Mouse (Mus musculus): ENCODE results near the gene Olfr1367. TPM values are rescaled to one million over a fixed set of nuclear protein-coding genes. Genes with fewer than 3 reads are reported as not detected.
A peak's percentile ranks its signal among the peaks of the same experiment; 100 is the strongest.
"Not testable (repeated sequence)": the region's sequence is repeated elsewhere in the genome, so short reads cannot be mapped to it uniquely, and the experiment has no call there.

Olfr1367 gene
- polyA plus RNA-seq, 1 experiment from 2014 or later = not detected

DNA sequence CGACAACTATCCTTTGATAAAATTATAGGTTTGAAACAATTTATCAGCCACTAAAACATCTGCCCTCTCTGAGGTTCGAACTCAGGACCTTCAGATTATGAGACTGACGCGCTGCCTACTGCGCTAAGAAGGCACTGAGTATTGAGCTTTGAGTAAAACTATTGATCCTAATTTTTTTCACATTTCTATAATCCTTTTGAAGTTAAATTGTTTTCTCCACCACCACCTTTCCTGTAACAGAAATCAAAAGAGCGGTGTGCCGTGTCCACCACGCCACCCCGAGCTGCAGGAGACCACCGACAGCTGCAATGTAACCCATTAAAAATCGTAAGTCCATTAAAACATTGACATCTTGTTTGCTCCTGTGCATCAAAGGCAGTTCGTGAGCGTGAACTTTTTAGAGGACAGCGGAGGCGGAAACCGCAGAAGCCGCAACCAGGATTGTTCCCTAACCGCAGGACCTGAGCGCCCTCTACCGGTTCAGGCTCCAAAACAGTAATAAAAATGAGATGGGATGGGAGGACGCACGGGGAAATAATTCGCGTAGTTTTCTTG, 20.0 kb upstream of the Olfr1367 start:
- Histone ChIP-seq H3K9me3 (no peaks in the 10 kb centered on the region), H3K9ac (no peak overlapping the region), H3K27me3 (replicated peaks) (no peaks in the 10 kb centered on the region), H3K27ac (no peak overlapping the region), H3K4me3 (replicated peaks) (peak overlapping the region; percentile 35), H3K4me2 (replicated peaks) (peak overlapping the region; percentile 69), H3K36me3 (no peaks in the 10 kb centered on the region), H3K4me1 (replicated peaks) (no peaks in the 10 kb centered on the region)
- peak; percentile 89 for ATAC-seq
- 1% methylated on average over 24 of the region's 24 CpGs for WGBS

DNA sequence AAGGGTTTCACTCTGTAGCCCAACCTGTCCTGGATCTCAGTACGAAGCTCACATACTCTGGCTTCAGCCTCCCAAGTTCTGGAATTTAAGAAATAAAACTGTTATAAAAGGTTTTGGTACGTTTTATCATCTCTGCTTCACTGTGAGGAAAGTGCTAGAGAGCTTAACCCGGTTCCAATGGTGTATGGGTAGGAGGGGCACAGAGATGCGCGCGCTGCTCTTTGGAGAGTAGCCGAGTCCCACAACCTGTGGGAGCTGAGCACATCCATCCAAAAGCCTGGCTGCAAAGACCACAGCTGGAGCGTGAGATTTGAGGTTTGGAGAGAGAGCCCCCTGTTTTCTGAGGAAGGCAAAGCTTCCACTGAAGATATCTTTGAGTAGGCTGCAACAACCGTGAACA, 19.3 kb upstream of the Olfr1367 start:
- peak; percentile 69 for ATAC-seq
- peak overlapping the region; percentile 35 for H3K4me3 ChIP-seq (replicated peaks)
- no peaks in the 10 kb centered on the region for H3K9me3 ChIP-seq
- WGBS = 2% methylated on average over 9 of the region's 9 CpGs
- H3K4me1 ChIP-seq (replicated peaks) = no peaks in the 10 kb centered on the region
- H3K27ac ChIP-seq = no peak overlapping the region
- no peaks in the 10 kb centered on the region for H3K36me3 ChIP-seq
- peak overlapping the region; percentile 33 for H3K9ac ChIP-seq
- H3K27me3 ChIP-seq (replicated peaks) = no peaks in the 10 kb centered on the region
- peak overlapping the region; percentile 69 for H3K4me2 ChIP-seq (replicated peaks)

DNA sequence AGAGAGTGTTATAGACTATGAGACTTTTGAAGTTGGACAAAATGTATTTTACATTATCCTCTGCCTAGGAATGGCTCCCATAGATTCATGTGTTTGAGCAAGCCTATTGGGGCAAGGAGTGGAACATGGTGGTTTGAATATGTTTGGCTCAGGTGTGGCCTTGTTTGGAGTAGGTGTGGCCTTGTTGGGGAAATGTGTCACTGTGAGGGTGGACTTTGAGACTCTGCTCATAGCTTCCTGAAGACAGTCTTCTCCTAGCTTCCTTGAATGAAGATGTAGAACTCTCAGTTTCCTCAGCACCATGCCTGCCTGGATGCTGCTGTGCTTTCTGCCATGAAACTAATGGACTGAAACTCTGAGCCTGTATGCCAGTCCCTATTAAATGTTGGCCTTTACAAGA, 3.9 kb downstream of the Olfr1367 start:
- H3K4me1 ChIP-seq (replicated peaks) = no peaks in the 10 kb centered on the region
- no peak overlapping the region for H3K4me2 ChIP-seq (replicated peaks)
- no peak for ATAC-seq
- H3K36me3 ChIP-seq = no peaks in the 10 kb centered on the region
- no peak overlapping the region for H3K27ac ChIP-seq
- no peak overlapping the region for H3K4me3 ChIP-seq (replicated peaks)
- H3K27me3 ChIP-seq (replicated peaks) = no peaks in the 10 kb centered on the region
- no peak overlapping the region for H3K9ac ChIP-seq
- no peaks in the 10 kb centered on the region for H3K9me3 ChIP-seq

DNA sequence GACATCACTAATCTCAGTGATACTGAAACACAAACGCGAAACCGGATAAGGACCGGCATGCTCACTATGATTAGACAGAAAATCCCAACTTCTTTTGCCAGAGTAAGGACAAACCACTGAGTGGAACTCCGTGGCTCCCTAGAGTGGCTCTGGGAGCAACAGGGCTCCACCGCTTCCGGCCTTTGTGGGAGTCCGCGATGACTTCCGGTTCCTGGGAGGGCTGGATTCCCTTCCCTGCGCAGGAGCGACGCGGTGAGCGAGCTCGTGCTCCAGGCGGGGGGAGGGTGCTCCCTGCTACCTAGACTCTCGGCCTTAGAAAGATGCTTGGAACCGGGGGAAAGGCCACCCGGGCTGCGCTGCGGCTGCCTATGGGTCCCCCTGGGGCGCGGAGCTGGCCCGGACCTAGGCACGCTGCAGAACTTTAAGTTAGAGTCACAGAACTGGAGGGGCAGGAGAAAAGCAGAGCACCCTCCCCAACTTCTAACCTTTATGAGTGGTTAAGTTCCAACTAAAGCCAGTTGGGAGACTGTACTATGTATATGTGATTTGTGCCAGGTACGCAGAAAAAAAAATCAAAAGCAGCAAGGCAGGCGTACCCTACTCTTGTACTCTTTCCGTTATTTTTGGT, 16.0 kb downstream of the Olfr1367 start, which contains the start of gene Zscan12:
Gene Zscan12 (plus strand): TSS at position 200 of the 628 bp plus-strand sequence.
- Histone ChIP-seq H3K9me3 (no peaks in the 10 kb centered on the region), H3K4me3 (replicated peaks) (peak within 1 kb of the TSS; percentile 76), H3K4me1 (replicated peaks) (peaks cover 14% of the 10 kb centered on the region; the same call in 1 of the 2 replicates), H3K9ac (peak within 1 kb of the TSS; percentile 93), H3K36me3 (0 out of 2 replicates have a peak, but pooled peaks cover 3% of the 10 kb centered on the region), H3K4me2 (replicated peaks) (peak within 1 kb of the TSS; percentile 57), H3K27ac (peak within 1 kb of the TSS; percentile 61; the same call in 1 of the 2 replicates), H3K27me3 (replicated peaks) (no peaks in the 10 kb centered on the region)
- WGBS = 1% methylated on average over 29 of the region's 29 CpGs
- ATAC-seq = peak; percentile 100

DNA sequence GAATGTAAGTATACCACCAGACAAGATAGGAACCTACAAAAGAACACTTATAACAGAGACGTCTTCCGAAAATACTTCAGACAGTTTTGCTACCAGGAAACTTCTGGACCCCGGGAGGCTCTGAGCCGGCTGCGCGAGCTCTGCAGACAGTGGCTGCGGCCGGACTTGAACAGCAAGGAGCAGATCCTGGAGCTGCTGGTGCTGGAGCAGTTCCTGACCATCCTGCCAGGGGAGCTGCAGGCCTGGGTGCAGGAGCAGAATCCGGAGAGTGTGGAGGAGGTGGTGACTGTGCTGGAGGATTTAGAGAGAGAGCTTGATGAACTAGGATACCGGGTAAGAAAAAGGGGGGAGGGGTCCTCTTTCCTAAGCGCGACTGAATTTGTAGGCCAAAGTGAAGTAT, 17.0 kb downstream of the Olfr1367 start:
- Histone ChIP-seq H3K9ac (peak overlapping the region; percentile 34; the same call in 1 of the 2 replicates), H3K27me3 (replicated peaks) (no peaks in the 10 kb centered on the region), H3K9me3 (no peaks in the 10 kb centered on the region), H3K4me3 (replicated peaks) (peak overlapping the region; percentile 76; the same call in 1 of the 2 replicates), H3K4me1 (replicated peaks) (peaks cover 14% of the 10 kb centered on the region; the same call in 1 of the 2 replicates), H3K36me3 (peaks cover 6% of the 10 kb centered on the region; the same call in 1 of the 2 replicates), H3K27ac (no peak overlapping the region), H3K4me2 (replicated peaks) (peak overlapping the region; percentile 57)
- WGBS = 75% methylated on average over 12 of the region's 12 CpGs
- ATAC-seq = no peak

DNA sequence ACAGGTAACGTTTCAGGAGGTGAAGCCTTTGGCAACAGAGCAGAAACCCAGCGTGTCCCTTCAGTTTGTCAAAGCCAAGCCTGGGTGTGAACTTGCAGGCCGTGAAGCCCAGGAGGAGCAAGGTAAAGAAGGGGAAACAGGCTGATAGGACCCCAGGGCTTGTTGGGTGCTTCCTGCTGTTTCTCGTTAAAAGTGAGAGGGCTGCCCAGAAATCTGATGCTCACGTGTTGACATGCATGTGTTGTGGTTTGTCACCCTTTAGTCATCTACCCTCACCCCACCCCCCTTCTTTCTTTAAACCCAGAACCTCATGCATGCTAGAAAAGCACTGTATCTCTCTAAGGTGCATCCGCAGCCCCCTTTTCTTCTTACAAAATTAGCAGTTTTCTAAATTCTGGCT, 19.9 kb downstream of the Olfr1367 start:
- Histone ChIP-seq H3K4me3 (replicated peaks) (no peak overlapping the region), H3K4me1 (replicated peaks) (peaks cover 14% of the 10 kb centered on the region; the same call in 1 of the 2 replicates), H3K27me3 (replicated peaks) (no peaks in the 10 kb centered on the region), H3K4me2 (replicated peaks) (no peak overlapping the region), H3K27ac (no peak overlapping the region), H3K36me3 (peaks cover 13% of the 10 kb centered on the region; the same call in 1 of the 2 replicates), H3K9me3 (no peaks in the 10 kb centered on the region), H3K9ac (no peak overlapping the region)
- 77% methylated on average over 6 of the region's 6 CpGs for WGBS
- ATAC-seq = no peak

DNA sequence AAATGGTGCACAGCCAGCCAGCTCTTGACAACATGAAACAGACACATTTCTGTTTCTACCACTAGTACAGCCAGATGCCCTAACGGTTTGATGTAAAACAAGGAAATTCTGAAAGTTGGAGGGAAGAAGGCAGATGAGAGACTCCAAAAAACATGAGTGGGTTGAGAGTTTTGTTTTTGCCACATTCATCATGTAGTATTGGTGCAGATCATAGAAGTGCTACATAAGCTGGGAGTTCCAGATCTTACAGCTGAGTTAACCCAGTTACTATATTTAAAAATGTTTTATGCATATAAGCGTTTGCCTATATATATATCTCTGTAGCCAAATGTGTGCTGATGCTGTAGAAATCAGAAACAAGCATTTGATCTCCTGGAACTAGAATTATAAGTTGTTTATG, 26.0 kb downstream of the Olfr1367 start:
- H3K4me2 ChIP-seq (replicated peaks) = no peak overlapping the region
- WGBS = 87% methylated on average over 2 of the region's 2 CpGs
- H3K36me3 ChIP-seq = peaks cover 10% of the 10 kb centered on the region; the same call in 1 of the 2 replicates
- no peak overlapping the region for H3K27ac ChIP-seq
- no peak for ATAC-seq
- H3K4me1 ChIP-seq (replicated peaks) = no peaks in the 10 kb centered on the region
- H3K9me3 ChIP-seq = no peaks in the 10 kb centered on the region
- no peak overlapping the region for H3K9ac ChIP-seq
- no peaks in the 10 kb centered on the region for H3K27me3 ChIP-seq (replicated peaks)
- H3K4me3 ChIP-seq (replicated peaks) = no peak overlapping the region

DNA sequence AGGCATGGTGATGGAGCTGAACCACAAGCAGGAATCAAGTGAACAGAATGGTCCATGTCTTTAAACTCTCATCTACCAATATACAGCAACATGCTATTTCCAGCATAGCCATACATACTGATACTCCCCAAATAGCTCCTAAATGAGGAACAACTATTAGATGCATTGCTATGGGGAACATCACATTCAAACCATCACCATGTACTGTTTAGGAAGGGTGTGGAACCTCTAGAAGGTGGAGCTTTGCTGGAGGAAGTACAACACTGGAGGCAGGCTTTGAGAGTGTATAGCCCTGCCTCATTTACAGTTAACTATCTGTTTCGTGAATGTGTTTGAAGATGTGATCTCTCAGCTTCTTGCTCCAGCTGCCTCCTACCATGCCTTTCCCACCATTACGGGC, 31.1 kb downstream of the Olfr1367 start:
- Histone ChIP-seq H3K27me3 (replicated peaks) (no peaks in the 10 kb centered on the region), H3K9ac (no peak overlapping the region), H3K4me3 (replicated peaks) (no peak overlapping the region), H3K4me1 (replicated peaks) (no peaks in the 10 kb centered on the region), H3K9me3 (no peaks in the 10 kb centered on the region), H3K4me2 (replicated peaks) (no peak overlapping the region), H3K27ac (no peak overlapping the region), H3K36me3 (no peaks in the 10 kb centered on the region)
- no peak for ATAC-seq
- WGBS = 88% methylated on average over 2 of the region's 2 CpGs

DNA sequence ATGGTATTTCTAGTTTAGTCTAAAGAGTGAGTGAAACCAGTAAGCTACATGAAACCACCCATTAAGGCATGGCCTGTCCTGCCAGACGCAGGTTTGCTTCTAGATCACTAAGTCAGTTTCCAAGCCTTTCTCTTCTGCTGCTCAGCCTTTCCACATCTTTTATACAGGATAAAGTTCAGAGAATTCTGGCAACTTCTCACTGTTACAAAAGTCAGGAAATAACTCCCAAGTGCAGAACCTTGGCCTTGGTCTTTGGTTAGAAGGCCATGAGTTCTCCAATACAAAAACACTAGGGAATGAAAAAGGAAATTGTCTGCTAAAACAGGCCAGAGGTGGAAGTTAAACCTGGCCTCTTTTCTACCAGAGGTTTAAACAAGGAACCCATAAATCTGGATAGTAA, 48.5 kb downstream of the Olfr1367 start:
- no peaks in the 10 kb centered on the region for H3K4me1 ChIP-seq (replicated peaks)
- H3K4me3 ChIP-seq (replicated peaks) = no peak overlapping the region
- no peak overlapping the region for H3K9ac ChIP-seq
- no peaks in the 10 kb centered on the region for H3K9me3 ChIP-seq
- H3K36me3 ChIP-seq = peaks cover 36% of the 10 kb centered on the region
- no peak for ATAC-seq
- no peaks in the 10 kb centered on the region for H3K27me3 ChIP-seq (replicated peaks)
- 94% methylated on average over 1 of the region's 1 CpGs for WGBS
- no peak overlapping the region for H3K4me2 ChIP-seq (replicated peaks)
- no peak overlapping the region for H3K27ac ChIP-seq

DNA sequence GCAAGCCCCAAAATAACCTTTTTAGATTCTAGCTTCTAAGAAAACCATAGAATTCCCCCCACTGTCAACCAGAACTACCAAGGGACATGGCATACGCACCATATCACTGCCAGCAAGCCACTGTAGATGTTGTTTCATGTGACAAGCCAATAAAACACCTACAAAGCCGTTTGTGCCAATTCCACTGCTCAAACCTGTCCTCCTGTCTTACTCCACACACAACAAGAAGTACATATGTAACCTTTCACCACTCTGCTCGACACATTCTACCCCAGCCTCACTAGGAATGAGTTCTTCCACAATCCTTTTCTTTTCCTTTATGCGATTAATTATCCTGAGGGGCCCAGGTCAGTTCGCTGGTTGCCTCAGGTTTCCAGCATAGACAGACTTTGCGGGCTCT, 48.9 kb downstream of the Olfr1367 start:
- Histone ChIP-seq H3K36me3 (peaks cover 32% of the 10 kb centered on the region), H3K27ac (no peak overlapping the region), H3K9me3 (no peaks in the 10 kb centered on the region), H3K9ac (no peak overlapping the region), H3K4me2 (replicated peaks) (no peak overlapping the region), H3K27me3 (replicated peaks) (no peaks in the 10 kb centered on the region), H3K4me1 (replicated peaks) (no peaks in the 10 kb centered on the region), H3K4me3 (replicated peaks) (no peak overlapping the region)
- 94% methylated on average over 6 of the region's 6 CpGs for WGBS
- ATAC-seq = no peak

DNA sequence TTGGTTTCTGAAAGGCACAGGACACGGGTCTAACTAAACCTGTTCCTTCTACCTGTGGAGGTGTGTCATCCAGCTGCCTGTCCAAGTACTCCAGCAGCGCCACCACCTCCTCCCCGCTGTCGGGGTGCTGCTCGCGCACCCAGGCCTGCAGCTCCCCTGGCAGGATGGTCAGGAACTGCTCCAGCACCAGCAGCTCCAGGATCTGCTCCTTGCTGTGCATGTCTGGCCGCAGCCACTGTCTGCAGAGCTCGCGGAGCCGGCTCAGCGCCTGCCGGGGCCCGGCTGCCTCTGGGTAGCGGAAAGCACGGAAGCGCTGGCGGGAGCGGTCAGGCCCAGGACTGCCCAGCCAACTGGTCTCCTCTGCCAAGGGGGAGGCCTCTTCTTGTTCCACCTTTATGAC, 49.3 kb downstream of the Olfr1367 start:
- not testable (repeated sequence) for H3K9me3 ChIP-seq; H3K27me3 ChIP-seq (replicated peaks); H3K9ac ChIP-seq; H3K4me2 ChIP-seq (replicated peaks); H3K4me3 ChIP-seq (replicated peaks); H3K27ac ChIP-seq; H3K4me1 ChIP-seq (replicated peaks)
- H3K36me3 ChIP-seq = peaks cover 28% of the 10 kb centered on the region
- peak; percentile 55; the same call in 1 of the 2 replicates for ATAC-seq
- WGBS = 92% methylated on average over 18 of the region's 18 CpGs

DNA sequence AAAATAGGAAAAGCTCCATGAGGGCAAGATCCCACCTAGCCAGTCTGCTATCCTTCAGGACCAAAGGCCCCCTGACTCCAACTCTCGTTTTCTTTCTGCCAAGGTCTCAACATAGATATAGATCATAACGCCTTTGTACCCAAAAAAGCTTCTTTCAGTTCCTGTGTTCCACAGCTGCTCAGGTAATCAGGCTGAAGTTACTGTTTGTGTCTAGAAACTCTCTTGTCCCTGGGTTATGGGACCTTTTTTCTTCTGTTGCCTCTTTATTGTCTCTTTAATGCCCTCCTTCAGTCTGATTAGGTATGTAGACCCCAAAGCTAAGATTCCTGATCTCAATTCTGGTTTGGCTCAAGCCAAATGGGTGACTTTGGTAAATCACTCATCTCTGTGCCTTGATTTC, 50.8 kb downstream of the Olfr1367 start:
- H3K4me2 ChIP-seq (replicated peaks) = no peak overlapping the region
- H3K27me3 ChIP-seq (replicated peaks) = no peaks in the 10 kb centered on the region
- H3K36me3 ChIP-seq = peaks cover 18% of the 10 kb centered on the region
- no peak for ATAC-seq
- H3K9ac ChIP-seq = no peak overlapping the region
- H3K4me1 ChIP-seq (replicated peaks) = 0 out of 2 replicates have a peak, but pooled peaks cover 2% of the 10 kb centered on the region
- H3K4me3 ChIP-seq (replicated peaks) = no peak overlapping the region
- 84% methylated on average over 2 of the region's 2 CpGs for WGBS
- H3K27ac ChIP-seq = no peak overlapping the region
- H3K9me3 ChIP-seq = no peaks in the 10 kb centered on the region
